Mouse (Mus musculus): ENCODE results near the gene Lrrc55. TPM values are rescaled to one million over a fixed set of nuclear protein-coding genes. Genes with fewer than 3 reads are reported as not detected.

Gene Lrrc55
- polyA plus RNA-seq, 1 experiment from 2014 or later, result 0.25 TPM

Other genes starting within 250 kb of the Lrrc55 start
- gene Prg2, start 216.7 kb downstream of the Lrrc55 start, polyA plus RNA-seq (2016; fragmentation: Nextera tagmentation; extraction: Ambion mirVana), result 0.32 TPM in 1 of 2 replicates, not detected in the other
- gene Prg3, start 209.0 kb downstream of the Lrrc55 start, polyA plus RNA-seq (2016; fragmentation: Nextera tagmentation; extraction: Ambion mirVana), result not detected in 2 replicates
- gene Ssrp1, start 160.0 kb downstream of the Lrrc55 start, polyA plus RNA-seq (2016; fragmentation: Nextera tagmentation; extraction: Ambion mirVana), result 392 and 411 TPM in 2 replicates
- gene P2rx3, start 159.7 kb downstream of the Lrrc55 start, polyA plus RNA-seq (2016; fragmentation: Nextera tagmentation; extraction: Ambion mirVana), result 4.7 and 6.2 TPM in 2 replicates
- gene Tnks1bp1, start 149.2 kb downstream of the Lrrc55 start, polyA plus RNA-seq (2016; fragmentation: Nextera tagmentation; extraction: Ambion mirVana), result 29.9 and 33.7 TPM in 2 replicates
- 35.2 and 35.8 TPM in 2 replicates for gene Aplnr, start 61.0 kb downstream of the Lrrc55 start, polyA plus RNA-seq (2016; fragmentation: Nextera tagmentation; extraction: Ambion mirVana)
- gene Olfr987, start 142.1 kb upstream of the Lrrc55 start, polyA plus RNA-seq (2016; fragmentation: Nextera tagmentation; extraction: Ambion mirVana), result not detected in 2 replicates
- not detected in 2 replicates for gene Olfr988, start 166.0 kb upstream of the Lrrc55 start, polyA plus RNA-seq (2016; fragmentation: Nextera tagmentation; extraction: Ambion mirVana)
- gene Olfr992, start 212.3 kb upstream of the Lrrc55 start, polyA plus RNA-seq (2016; fragmentation: Nextera tagmentation; extraction: Ambion mirVana), result not detected in 2 replicates
- not detected in 2 replicates for gene Olfr993, start 217.7 kb upstream of the Lrrc55 start, polyA plus RNA-seq (2016; fragmentation: Nextera tagmentation; extraction: Ambion mirVana)
- gene Olfr994, start 239.3 kb upstream of the Lrrc55 start, polyA plus RNA-seq (2016; fragmentation: Nextera tagmentation; extraction: Ambion mirVana), result not detected in 2 replicates
- gene Olfr995, start 246.4 kb upstream of the Lrrc55 start, polyA plus RNA-seq (2016; fragmentation: Nextera tagmentation; extraction: Ambion mirVana), result not detected in 2 replicates